Mouse (Mus musculus) forebrain, embryonic 10.5 days (tissue): Measurements from ENCODE around the gene Kptn. TPM values are rescaled to one million over a fixed set of nuclear protein-coding genes. Genes with fewer than 3 reads are reported as not detected.

Source experiments
- DNase-seq: peaks from one replicate; pipeline ENCODE4 v3.0.0-alpha.2; 2017; ENCODE audit warnings: low spot score; ENCODE audit errors: extremely low spot score
- H3K27ac ChIP-seq: fragments of 300-500 bp; sonication (generic); 2 replicates; pipeline ENCODE4 v1.5.1; 2016; ENCODE audit warnings: mild to moderate bottlenecking
- H3K27me3 ChIP-seq: fragments of 300-500 bp; sonication (generic); 2 replicates; pipeline ENCODE4 v1.6.1; 2016; ENCODE audit warnings: mild to moderate bottlenecking; ENCODE audit not compliant: poor library complexity, severe bottlenecking
- H3K36me3 ChIP-seq: fragments of 300-500 bp; sonication (generic); replicated peaks from 2 replicates; pipeline ENCODE4 v1.6.1; 2016; ENCODE audit warnings: mild to moderate bottlenecking, moderate library complexity
- H3K4me1 ChIP-seq: fragments of 300-500 bp; sonication (generic); 2 replicates; pipeline ENCODE4 v1.6.1; 2016
- H3K4me3 ChIP-seq: fragments of 300-500 bp; sonication (generic); 2 replicates; pipeline ENCODE4 v1.5.1; 2016; ENCODE audit warnings: mild to moderate bottlenecking, moderate library complexity
- H3K9me3 ChIP-seq: fragments of 300-500 bp; sonication (generic); 2 replicates; pipeline ENCODE4 v1.6.1; 2016; ENCODE audit warnings: mild to moderate bottlenecking, moderate library complexity
- WGBS: fragments of 180-500 bp; shearing (Covaris S2); methylation state at CpG from one replicate; pipeline ENCODE4 v1.1.7; 2016; 5-methylcytosine and 5-hydroxymethylcytosine counted together
- polyA plus RNA-seq: library from polyadenylated mRNA; unstranded; fragments of >200 nt; fragmentation: Nextera tagmentation; extraction: Ambion mirVana; gene quantifications from 2 replicates; pipeline ENCODE4 v1.2.1, GENCODE M21; 2016

The Kptn gene
- polyA plus RNA-seq, 1 experiment from 2014 or later, result 26.0 TPM

- peaks cover 14% of the 10 kb centered on the region for H3K27me3 ChIP-seq
- no peak overlapping the region for H3K27ac ChIP-seq
- no peaks in the 10 kb centered on the region for H3K36me3 ChIP-seq
- H3K9me3 ChIP-seq, result no peaks in the 10 kb centered on the region
- H3K4me3 ChIP-seq, result no peak overlapping the region
- H3K4me1 ChIP-seq, result peaks cover 1% of the 10 kb centered on the region
- WGBS, result 15% methylated on average over 10 of the region's 10 CpGs
- DNase-seq, result peak; percentile 61
These were observed 33.8 kb downstream of the Kptn start for GRCm38 (mm10) chr7:16153522-16153921.

DNA sequence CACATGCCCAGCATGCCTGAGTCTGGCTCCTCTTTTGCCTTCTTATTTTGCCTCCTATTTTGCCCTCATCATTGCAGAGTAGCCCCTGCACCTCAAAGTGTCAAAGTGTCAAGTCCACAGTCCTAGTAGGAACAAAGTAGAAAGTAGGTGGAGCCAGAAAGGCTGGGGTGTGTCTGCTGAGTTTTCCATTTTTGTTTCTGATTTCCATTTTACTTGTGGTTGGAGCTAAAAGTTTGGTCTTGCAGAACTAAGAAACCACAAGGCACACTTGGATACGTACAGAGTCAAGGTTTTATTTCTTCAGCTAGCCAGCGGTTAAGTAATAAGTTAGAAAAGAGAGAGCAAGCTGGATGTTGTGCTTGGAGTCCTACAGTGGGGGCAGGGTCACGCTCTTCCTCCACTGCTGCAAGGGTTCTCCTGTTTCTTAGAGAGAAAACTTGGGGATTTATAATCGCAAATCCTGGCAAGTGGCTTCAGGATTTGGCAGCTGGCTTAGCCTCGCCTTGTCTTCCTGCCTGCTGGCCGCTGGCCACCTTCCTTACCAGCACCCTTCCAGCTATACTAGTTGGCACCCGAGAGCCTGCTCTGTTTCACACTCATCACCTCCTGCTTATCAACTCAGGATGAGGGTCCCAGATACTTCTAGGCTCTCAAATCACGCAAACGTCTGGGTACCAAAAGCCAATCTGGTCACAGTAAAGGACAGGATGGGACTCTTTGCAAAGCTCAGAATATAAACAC lies 35.6 kb downstream of the Kptn start:
- H3K36me3 ChIP-seq, result no peaks in the 10 kb centered on the region
- H3K27ac ChIP-seq, result no peak overlapping the region
- no peak overlapping the region for H3K4me3 ChIP-seq
- peaks cover 31% of the 10 kb centered on the region for H3K27me3 ChIP-seq
- no peak for DNase-seq
- WGBS, result 79% methylated on average over 9 of the region's 9 CpGs
- no peaks in the 10 kb centered on the region for H3K9me3 ChIP-seq
- peaks cover 9% of the 10 kb centered on the region for H3K4me1 ChIP-seq

DNA sequence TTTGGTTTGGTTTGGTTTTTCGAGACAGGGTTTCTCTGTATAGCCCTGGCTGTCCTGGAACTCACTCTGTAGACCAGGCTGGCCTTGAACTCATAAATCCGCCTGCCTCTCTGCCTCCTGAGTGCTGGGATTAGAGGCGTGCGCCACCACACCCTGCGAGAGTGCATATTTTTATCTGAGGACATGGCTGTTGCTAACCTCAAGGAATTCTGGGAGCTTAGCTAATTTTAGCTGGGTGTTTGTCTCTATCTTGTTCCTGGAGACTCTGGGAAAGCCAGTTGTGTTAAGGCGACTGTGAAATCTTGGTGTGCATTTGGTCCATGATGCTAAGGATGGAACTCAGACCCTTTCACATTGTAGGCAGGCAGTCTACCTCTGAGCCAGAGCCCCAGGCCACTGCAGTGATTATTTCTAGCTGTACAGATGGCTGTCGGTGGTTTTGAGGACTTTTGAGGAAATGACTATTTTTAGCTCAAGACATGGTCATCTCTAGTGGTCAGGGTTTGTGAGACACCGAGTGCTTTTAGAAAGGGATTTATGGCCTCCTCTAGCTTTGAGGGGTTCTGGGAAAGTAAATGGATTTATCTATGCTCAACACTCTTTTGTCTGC lies 36.5 kb downstream of the Kptn start:
- 85% methylated on average over 8 of the region's 8 CpGs for WGBS
- DNase-seq, result no peak
- H3K36me3 ChIP-seq, result no peaks in the 10 kb centered on the region
- H3K4me1 ChIP-seq, result peaks cover 9% of the 10 kb centered on the region
- H3K27me3 ChIP-seq, result peaks cover 36% of the 10 kb centered on the region
- H3K27ac ChIP-seq, result no peak overlapping the region
- no peaks in the 10 kb centered on the region; the same call in 1 of the 2 replicates for H3K9me3 ChIP-seq
- no peak overlapping the region for H3K4me3 ChIP-seq

DNA sequence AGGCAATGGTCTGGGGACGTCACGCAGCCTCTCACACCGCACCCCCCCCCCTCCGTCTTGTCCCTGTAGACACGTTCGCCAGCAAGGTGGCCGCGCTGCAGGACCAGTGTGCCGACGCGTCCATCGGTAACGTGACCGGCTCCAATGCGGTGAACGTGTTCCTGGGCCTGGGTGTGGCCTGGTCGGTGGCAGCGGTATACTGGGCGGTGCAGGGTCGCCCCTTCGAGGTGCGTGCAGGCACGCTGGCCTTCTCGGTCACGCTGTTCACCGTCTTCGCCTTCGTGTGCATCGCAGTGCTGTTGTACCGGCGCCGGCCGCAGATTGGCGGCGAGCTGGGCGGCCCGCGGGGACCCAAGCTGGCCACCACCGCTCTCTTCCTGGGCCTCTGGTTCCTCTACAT lies 39.0 kb downstream of the Kptn start:
- H3K27ac ChIP-seq, result no peak overlapping the region
- H3K4me3 ChIP-seq, result peak overlapping the region; percentile 37
- peaks cover 9% of the 10 kb centered on the region for H3K4me1 ChIP-seq
- peaks cover 36% of the 10 kb centered on the region for H3K27me3 ChIP-seq
- no peak for DNase-seq
- no peaks in the 10 kb centered on the region for H3K36me3 ChIP-seq
- 7% methylated on average over 39 of the region's 39 CpGs for WGBS
- peaks cover 4% of the 10 kb centered on the region; the same call in 1 of the 2 replicates for H3K9me3 ChIP-seq

DNA sequence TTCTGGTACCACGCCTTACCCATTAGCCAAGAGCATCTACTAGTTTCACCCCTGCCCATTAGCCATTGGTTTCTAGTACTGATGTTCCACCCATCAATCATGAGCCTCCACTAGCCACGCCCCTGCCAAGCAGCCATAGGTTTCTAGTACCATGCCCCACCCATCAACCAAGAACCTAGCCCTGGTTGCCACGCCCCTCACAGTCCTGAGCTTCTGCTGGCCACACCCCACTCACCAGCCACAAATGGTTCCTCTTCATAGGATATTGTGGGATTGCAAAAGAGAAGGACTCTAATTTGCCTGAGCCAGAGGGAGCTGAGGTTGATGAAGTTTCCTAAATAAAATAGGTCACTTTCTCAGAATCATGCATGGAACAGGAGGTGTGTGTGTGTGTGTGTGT lies 41.0 kb downstream of the Kptn start:
- H3K4me1 ChIP-seq, result peaks cover 9% of the 10 kb centered on the region
- peaks cover 36% of the 10 kb centered on the region for H3K27me3 ChIP-seq
- H3K36me3 ChIP-seq, result no peaks in the 10 kb centered on the region
- no peak overlapping the region for H3K4me3 ChIP-seq
- no peak for DNase-seq
- 57% methylated on average over 3 of the region's 3 CpGs for WGBS
- H3K9me3 ChIP-seq, result peaks cover 4% of the 10 kb centered on the region; the same call in 1 of the 2 replicates
- H3K27ac ChIP-seq, result no peak overlapping the region

DNA sequence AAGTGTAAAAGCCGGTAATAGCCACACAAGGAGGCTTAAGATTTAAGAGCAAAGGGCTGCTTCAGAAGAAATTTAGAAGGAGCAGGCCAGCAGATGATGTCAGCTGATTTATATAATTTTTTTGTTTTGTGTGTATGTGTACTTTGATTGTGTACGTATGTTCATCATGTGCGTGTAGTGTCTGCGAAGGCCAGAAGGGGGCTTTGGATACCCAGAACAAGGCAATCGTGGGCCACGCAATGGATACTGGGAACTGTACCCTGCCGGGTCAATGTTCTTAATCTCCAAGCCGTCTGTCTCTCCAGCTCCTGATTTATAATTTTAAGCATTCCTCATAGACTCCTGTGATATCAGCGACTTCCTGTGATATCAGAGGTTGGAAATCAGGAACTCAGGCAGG lies 41.6 kb downstream of the Kptn start:
- Histone ChIP-seq H3K27me3 (peaks cover 36% of the 10 kb centered on the region), H3K9me3 (peaks cover 4% of the 10 kb centered on the region; the same call in 1 of the 2 replicates), H3K4me1 (peaks cover 9% of the 10 kb centered on the region), H3K36me3 (no peaks in the 10 kb centered on the region), H3K4me3 (no peak overlapping the region), H3K27ac (no peak overlapping the region)
- no peak for DNase-seq
- 89% methylated on average over 9 of the region's 9 CpGs for WGBS

GRCm38 (mm10) chr7:16162036-16162435 lies 42.3 kb downstream of the Kptn start:
- peaks cover 36% of the 10 kb centered on the region for H3K27me3 ChIP-seq
- no peaks in the 10 kb centered on the region for H3K36me3 ChIP-seq
- no peak overlapping the region for H3K27ac ChIP-seq
- H3K4me3 ChIP-seq, result no peak overlapping the region
- DNase-seq, result no peak
- H3K9me3 ChIP-seq, result peaks cover 4% of the 10 kb centered on the region; the same call in 1 of the 2 replicates
- 86% methylated on average over 7 of the region's 7 CpGs for WGBS
- H3K4me1 ChIP-seq, result peaks cover 9% of the 10 kb centered on the region

- peaks cover 9% of the 10 kb centered on the region for H3K9me3 ChIP-seq
- H3K36me3 ChIP-seq, result no peaks in the 10 kb centered on the region
- WGBS, result 8% methylated on average over 1 of the region's 1 CpGs
- peaks cover 6% of the 10 kb centered on the region; the same call in 1 of the 2 replicates for H3K27me3 ChIP-seq
- peak overlapping the region; percentile 87 for H3K27ac ChIP-seq
- DNase-seq, result no peak
- H3K4me3 ChIP-seq, result no peak overlapping the region
- H3K4me1 ChIP-seq, result peaks cover 53% of the 10 kb centered on the region
These were observed 52.5 kb downstream of the Kptn start for GRCm38 (mm10) chr7:16172141-16172581.

DNA sequence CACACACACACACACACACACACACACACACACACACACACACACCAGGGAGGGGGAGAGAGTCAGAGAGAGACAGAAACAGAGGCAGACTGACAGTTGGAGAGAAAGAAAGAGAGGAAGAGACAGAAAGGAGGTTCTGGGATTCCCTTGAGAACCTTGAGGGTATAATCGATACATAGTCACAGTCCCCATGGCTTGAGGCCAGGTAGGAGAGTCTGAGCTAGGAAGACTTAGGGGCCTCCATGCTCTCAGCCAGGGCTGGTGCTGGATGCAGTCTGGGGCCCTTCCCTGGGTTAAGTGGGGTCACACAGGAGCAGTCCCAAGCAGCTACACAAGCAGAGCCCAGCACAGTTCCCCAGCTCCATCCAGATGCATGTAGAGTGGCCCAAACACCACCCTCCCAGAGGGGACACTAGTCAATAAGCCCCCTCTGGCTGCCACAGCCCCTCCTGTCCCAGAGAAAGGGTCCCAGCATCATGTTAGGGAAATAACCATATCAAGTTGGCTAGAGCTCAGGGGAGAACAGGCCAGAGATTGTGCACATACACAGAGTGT lies 53.0 kb downstream of the Kptn start:
- 52% methylated on average over 1 of the region's 1 CpGs for WGBS
- Histone ChIP-seq H3K4me3 (no peak overlapping the region; the same call in 1 of the 2 replicates), H3K36me3 (peaks cover 1% of the 10 kb centered on the region; the same call in 1 of the 2 replicates), H3K27me3 (peaks cover 6% of the 10 kb centered on the region; the same call in 1 of the 2 replicates), H3K27ac (peak overlapping the region; percentile 87), H3K4me1 (peaks cover 53% of the 10 kb centered on the region), H3K9me3 (peaks cover 8% of the 10 kb centered on the region)
- no peak for DNase-seq

GRCm38 (mm10) chr7:16173146-16173545 lies 53.5 kb downstream of the Kptn start:
- H3K4me1 ChIP-seq, result peaks cover 53% of the 10 kb centered on the region
- peaks cover 4% of the 10 kb centered on the region; the same call in 1 of the 2 replicates for H3K9me3 ChIP-seq
- peaks cover 6% of the 10 kb centered on the region; the same call in 1 of the 2 replicates for H3K27me3 ChIP-seq
- no peak for DNase-seq
- peak overlapping the region; percentile 87 for H3K27ac ChIP-seq
- H3K36me3 ChIP-seq, result peaks cover 6% of the 10 kb centered on the region
- 65% methylated on average over 5 of the region's 5 CpGs for WGBS
- 0 out of 2 replicates have a peak overlapping the region, but pooled peaks have one; percentile 84 for H3K4me3 ChIP-seq

DNA sequence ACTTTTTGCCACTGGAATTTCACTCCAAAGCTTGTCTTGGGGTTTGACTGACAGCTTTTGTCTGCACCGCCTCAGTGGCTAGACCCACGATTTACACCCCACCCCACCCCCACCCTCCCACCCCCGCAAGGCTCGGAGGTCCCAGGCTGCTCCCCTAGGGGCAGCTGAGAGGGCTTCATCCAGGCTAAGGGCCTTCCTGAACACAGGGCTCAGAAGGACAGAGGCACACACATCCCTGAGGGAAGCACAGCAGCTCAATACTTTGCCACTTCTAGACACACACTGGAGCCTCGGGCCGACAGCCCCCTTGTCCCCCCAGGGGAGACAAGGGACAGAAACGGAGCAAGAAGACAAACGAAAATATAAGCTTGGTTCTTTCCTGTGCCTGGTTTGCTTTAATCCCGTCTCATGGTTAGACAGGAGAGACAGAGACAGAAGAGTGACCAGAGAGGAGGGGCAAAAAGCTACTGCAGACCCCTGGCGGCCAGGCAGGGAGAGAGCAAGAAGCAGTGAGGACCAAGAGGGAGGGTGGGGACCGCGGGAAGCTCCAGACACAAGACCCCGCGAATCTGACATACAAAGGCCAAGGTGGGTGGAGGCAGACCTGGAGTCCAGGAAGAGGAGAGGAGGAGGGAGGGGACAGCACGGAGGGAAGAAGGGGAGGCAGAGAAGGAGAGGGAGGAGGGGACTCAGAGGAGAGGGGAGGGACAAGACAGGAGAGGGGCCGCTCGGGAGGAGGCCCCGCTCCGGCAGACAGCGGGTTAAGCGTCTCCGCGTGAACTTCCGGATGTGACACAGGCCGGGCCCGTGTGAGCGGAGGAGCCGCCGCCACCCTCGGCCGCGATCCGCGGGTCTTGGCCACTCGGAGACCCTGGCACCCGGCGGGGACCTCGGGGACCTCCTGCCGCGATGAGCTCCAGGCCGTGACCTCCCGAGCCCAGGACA lies 55.2 kb downstream of the Kptn start, which contains the start of gene Meis3:
TSS of gene Meis3 (plus strand) at position 494 of the 945 bp plus-strand sequence.
- peak within 1 kb of the TSS; percentile 84 for H3K4me3 ChIP-seq
- WGBS, result under 1% methylated on average over 42 of the region's 42 CpGs
- H3K4me1 ChIP-seq, result peaks cover 53% of the 10 kb centered on the region
- H3K27ac ChIP-seq, result peak within 1 kb of the TSS; percentile 87
- H3K36me3 ChIP-seq, result peaks cover 23% of the 10 kb centered on the region
- DNase-seq, result peak; percentile 79
- no peaks in the 10 kb centered on the region for H3K9me3 ChIP-seq
- H3K27me3 ChIP-seq, result peaks cover 6% of the 10 kb centered on the region; the same call in 1 of the 2 replicates

DNA sequence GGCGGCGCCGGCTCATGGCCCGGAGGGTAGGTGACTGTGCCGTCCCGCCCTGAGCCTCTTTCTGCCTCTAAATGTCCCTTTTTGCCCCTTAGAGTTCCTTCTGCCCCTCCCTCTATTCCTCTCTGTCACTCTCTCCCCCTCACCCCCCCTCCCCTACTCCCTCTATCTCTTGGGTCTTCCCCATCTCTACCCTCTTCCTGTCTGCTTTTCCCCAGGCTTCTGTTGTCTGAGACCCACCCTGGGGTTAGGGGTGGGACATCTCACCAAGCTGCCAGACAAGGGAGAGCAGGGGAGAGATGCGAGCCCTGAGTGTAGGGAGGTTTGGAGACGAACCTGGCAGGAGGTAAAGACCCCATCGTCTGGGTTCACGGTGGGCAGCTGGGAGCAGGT lies 55.8 kb downstream of the Kptn start:
- Histone ChIP-seq H3K4me3 (peak overlapping the region; percentile 84), H3K4me1 (peaks cover 53% of the 10 kb centered on the region), H3K27ac (peak overlapping the region; percentile 87), H3K36me3 (peaks cover 30% of the 10 kb centered on the region), H3K27me3 (peaks cover 6% of the 10 kb centered on the region; the same call in 1 of the 2 replicates), H3K9me3 (no peaks in the 10 kb centered on the region)
- under 1% methylated on average over 10 of the region's 10 CpGs for WGBS
- no peak for DNase-seq
